Mouse (Mus musculus) central nervous system, embryonic 18 days (tissue): Measurements from ENCODE around the gene Gm10340. TPM values are rescaled to one million over a fixed set of nuclear protein-coding genes. Genes with fewer than 3 reads are reported as not detected.

Experiments
- polyA plus RNA-seq: library from polyadenylated mRNA; depleted of rRNA; stranded (reverse); fragments of >200 nt; gene quantifications from 2 replicates; pipeline ENCODE4 v1.2.3, GENCODE M21; 2012; rRNA removed

Gm10340 gene
- polyA plus RNA-seq: 0.17 TPM in 1 of 2 replicates, not detected in the other

DNA sequence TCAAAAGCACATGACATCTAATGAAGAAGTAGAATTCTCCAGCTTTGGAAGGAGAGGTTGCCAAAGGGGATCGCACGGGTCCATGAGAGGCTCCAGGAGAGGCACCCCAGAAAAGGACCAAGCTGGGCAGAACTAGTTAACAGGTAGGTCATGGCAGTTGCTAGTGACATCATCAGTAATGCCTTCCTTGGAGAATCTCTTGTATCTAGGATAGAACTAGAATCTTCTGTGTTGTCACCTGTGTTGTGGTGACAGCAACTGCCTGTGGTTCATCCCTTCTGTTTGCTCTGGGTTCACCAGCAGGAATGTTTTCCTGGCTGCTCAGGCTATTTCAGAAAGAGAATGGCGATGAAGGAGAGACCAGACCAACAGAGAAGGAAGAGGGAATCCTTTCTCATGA is at the start of gene Gm10340:
TSS of gene Gm10340 (plus strand) at position 301 of the 400 bp plus-strand sequence.

GRCm38 (mm10) chr14:3187955-3188354 is 54.2 kb downstream of the Gm10340 start, which contains the start of gene Gm5795:
Gene Gm5795, plus strand, starts transcription at chr14:3188255.

Other genes starting within 250 kb of the Gm10340 start
- not detected in 2 replicates for gene Gm2888, start 104.0 kb upstream of the Gm10340 start, polyA plus RNA-seq
- 19.2 and 19.7 TPM in 2 replicates for gene Gm2897, start 84.7 kb upstream of the Gm10340 start, polyA plus RNA-seq
- gene Gm5795, start 54.3 kb downstream of the Gm10340 start, polyA plus RNA-seq: 0.55 and 0.75 TPM in 2 replicates
- gene D830030K20Rik, start 74.5 kb downstream of the Gm10340 start, polyA plus RNA-seq: 14.2 and 15.4 TPM in 2 replicates
- gene Gm2956, start 198.6 kb downstream of the Gm10340 start, polyA plus RNA-seq: 0.36 TPM in 1 of 2 replicates, not detected in the other